31 mouse cellular contexts compared by ENCODE assay signal in genomic region chr8:91615781-91616683, GRCm38 (mm10).
A peak's percentile ranks its signal among the peaks of the same experiment; 100 is the strongest.
DNase-seq lines count a peak whose midpoint lies in the region; ATAC-seq and TF ChIP-seq lines count a peak whose summit lies in the region.
"Had no signal": no experiment of that assay in that cellular context is flagged by ENCODE, and none has a peak within 500 bp of the region (broad histone marks: within the 10 kb centered on the region; RNA-seq: fewer than 3 reads in every experiment).

No protein-coding gene starts in this region.

- no peaks in the 10 kb centered on the region for H3K36me3 ChIP-seq in embryonic facial prominence, embryonic 12.5 days
- H3K36me3 ChIP-seq in kidney, embryonic 14.5 days (ENCODE audit: control insufficient read depth, insufficient read depth, low read length) = no peaks in the 10 kb centered on the region
- H3K36me3 ChIP-seq: forebrain, embryonic 12.5 days; limb, embryonic 10.5 days; limb, embryonic 15.5 days; liver, embryonic 13.5 days; midbrain, embryonic 12.5 days; neural tube, embryonic 15.5 days; stomach, embryonic 15.5 days had no signal

- H3K4me1 ChIP-seq in embryonic facial prominence, embryonic 12.5 days = peaks cover 72% of the 10 kb centered on the region
- H3K4me1 ChIP-seq in kidney, embryonic 14.5 days (ENCODE audit: control insufficient read depth, insufficient read depth, low read length) = peaks cover 30% of the 10 kb centered on the region
- H3K4me1 ChIP-seq: stomach, embryonic 15.5 days had no signal

- no peak overlapping the region for H3K9ac ChIP-seq in embryonic facial prominence, embryonic 12.5 days
- no peak overlapping the region for H3K9ac ChIP-seq in kidney, embryonic 14.5 days (ENCODE audit: low read depth, low read length)
- H3K9ac ChIP-seq: forebrain, embryonic 12.5 days; limb, embryonic 15.5 days; liver, embryonic 13.5 days; midbrain, embryonic 12.5 days; neural tube, embryonic 15.5 days; stomach, embryonic 15.5 days had no signal

- no peaks in the 10 kb centered on the region for H3K27me3 ChIP-seq in embryonic facial prominence, embryonic 12.5 days
- H3K27me3 ChIP-seq in kidney, embryonic 14.5 days (ENCODE audit: control insufficient read depth, insufficient read depth, low read length) = 0 out of 2 replicates have a peak, but pooled peaks cover 3% of the 10 kb centered on the region
- H3K27me3 ChIP-seq: liver, embryonic 13.5 days; stomach, embryonic 15.5 days had no signal

- H3K4me2 ChIP-seq in embryonic facial prominence, embryonic 12.5 days (replicated peaks) = no peak overlapping the region
- H3K4me2 ChIP-seq in kidney, embryonic 14.5 days (replicated peaks; ENCODE audit: low read depth, low read length) = no peak overlapping the region
- H3K4me2 ChIP-seq: forebrain, embryonic 12.5 days; heart, embryonic 11.5 days; limb, embryonic 15.5 days; liver, embryonic 13.5 days; midbrain, embryonic 12.5 days; neural tube, embryonic 15.5 days; stomach, embryonic 15.5 days had no signal

- peak; percentile 31 for TF ChIP-seq CTCF in left cerebral cortex, adult 2 months (IDR thresholded peaks at IDR 0.05)

- ATAC-seq in frontal cortex, adult (ENCODE audit: low TSS enrichment) = peak; percentile 66
- ATAC-seq in embryonic facial prominence, embryonic 12.5 days (ENCODE audit: insufficient number of reproducible peaks, insufficient read depth, low FRiP score, low TSS enrichment) = no peak
- no peak for ATAC-seq in kidney, embryonic 14.5 days (ENCODE audit: low FRiP score, low TSS enrichment)
- ATAC-seq: activated CD4-positive, CD25-positive, alpha-beta regulatory T cell, adult 4 months; CD4-positive, CD25-positive, alpha-beta regulatory T cell, adult 4 months; intestine, postnatal 0 days had no signal

- no peak for DNase-seq in frontal cortex, adult 2 months (ENCODE audit: extremely low spot score in 1 of 2, low spot score in 1 of 2)
- DNase-seq in left cerebral cortex, adult 2 months (ENCODE audit: extremely low spot score in 1 of 2, low spot score in 2 of 2) = no peak
- DNase-seq in left cerebral cortex, adult 9 months (ENCODE audit: low spot score in 2 of 2) = no peak
- DNase-seq in 3T3-L1 (ENCODE audit: low read depth, low spot score) = peak; percentile 91
- no peak for DNase-seq in natural killer cell, adult 2 months (ENCODE audit: low spot score in 2 of 2)
- DNase-seq: adrenal gland, adult 8-10 months; cerebellum, adult 11-12 months; cerebellum, adult 9-11 months; embryo, embryonic 11 days; gastrocnemius, adult 2 months; gastrocnemius, postnatal 36 days; heart, adult 18-20 months; heart, postnatal 4 days; kidney, adult 9 months; liver, embryonic 13.5 days; lung, adult 18-20 months; right cerebral cortex, postnatal 25 days; thymus, postnatal 25 days had no signal

- no peak overlapping the region; the same call in 1 of the 2 replicates for H3K27ac ChIP-seq in left cerebral cortex, adult 2 months
- peak overlapping the region; percentile 32; the same call in 1 of the 2 replicates for H3K27ac ChIP-seq in embryonic facial prominence, embryonic 12.5 days
- H3K27ac ChIP-seq in kidney, embryonic 14.5 days (ENCODE audit: low read depth, low read length) = no peak overlapping the region
- H3K27ac ChIP-seq: forebrain, embryonic 12.5 days; gastrocnemius, adult 2 months; limb, embryonic 10.5 days; limb, embryonic 15.5 days; liver, embryonic 13.5 days; midbrain, embryonic 12.5 days; neural tube, embryonic 15.5 days; stomach, embryonic 15.5 days had no signal

- no peak overlapping the region for H3K4me3 ChIP-seq in left cerebral cortex, adult 2 months
- H3K4me3 ChIP-seq in embryonic facial prominence, embryonic 12.5 days = no peak overlapping the region
- no peak overlapping the region for H3K4me3 ChIP-seq in kidney, embryonic 14.5 days (ENCODE audit: low read length)
- H3K4me3 ChIP-seq: forebrain, embryonic 12.5 days; gastrocnemius, adult 2 months; limb, embryonic 10.5 days; limb, embryonic 15.5 days; liver, embryonic 13.5 days; midbrain, embryonic 12.5 days; neural tube, embryonic 15.5 days; stomach, embryonic 15.5 days had no signal

- intact Hi-C loops in left cerebral cortex, adult 2 months (cut with DNase I) = loop anchor here (10.0 kb wide), 1 partner anchor 241 kb away; no protein-coding TSS in a partner anchor

- WGBS in embryonic facial prominence, embryonic 12.5 days = 62% methylated on average over 11 of the region's 11 CpGs
- 80% methylated on average over 11 of the region's 11 CpGs for WGBS in kidney, embryonic 14.5 days

- H3K9me3 ChIP-seq in embryonic facial prominence, embryonic 12.5 days = no peaks in the 10 kb centered on the region
- H3K9me3 ChIP-seq in kidney, embryonic 14.5 days (ENCODE audit: control insufficient read depth, low read length) = no peaks in the 10 kb centered on the region
- H3K9me3 ChIP-seq: forebrain, embryonic 12.5 days; limb, embryonic 10.5 days; limb, embryonic 15.5 days; liver, embryonic 13.5 days; midbrain, embryonic 12.5 days; neural tube, embryonic 15.5 days; stomach, embryonic 15.5 days had no signal
